Mouse (Mus musculus): ENCODE data around the gene Slamf7. TPM values are rescaled to one million over a fixed set of nuclear protein-coding genes. Genes with fewer than 3 reads are reported as not detected.

Slamf7 gene
- 0.35 and 0.83 TPM in 2 replicates for polyA plus RNA-seq (2015; fragmentation: Nextera tagmentation; extraction: Ambion mirVana)

- no peak within 1 kb of the TSS for H3K27ac ChIP-seq (ENCODE audit: low read length)
- no peak within 1 kb of the TSS for H3K9ac ChIP-seq (ENCODE audit: low read length)
- no peaks in the 10 kb centered on the region for H3K4me1 ChIP-seq (ENCODE audit: control insufficient read depth, insufficient read depth, low read length)
- WGBS, result 83% methylated on average over 5 of the region's 5 CpGs
- no peak for ATAC-seq (replicated peaks; ENCODE audit: extremely low read depth, insufficient read depth, low FRiP score)
- no peaks in the 10 kb centered on the region for H3K27me3 ChIP-seq (ENCODE audit: control insufficient read depth, insufficient read depth, low read length)
- no peak within 1 kb of the TSS for H3K4me3 ChIP-seq (ENCODE audit: low read length)
- H3K9me3 ChIP-seq (replicated peaks; ENCODE audit: control insufficient read depth, low read length), result no peaks in the 10 kb centered on the region
- H3K36me3 ChIP-seq (ENCODE audit: control insufficient read depth, insufficient read depth), result no peaks in the 10 kb centered on the region
- H3K4me2 ChIP-seq (ENCODE audit: low read depth, low read length), result no peak within 1 kb of the TSS
Measured at GRCm38 (mm10) chr1:171652734-171653133, at the start of gene Slamf7. TSS of gene Slamf7 (minus strand) at chr1:171653035.

- H3K9ac ChIP-seq (ENCODE audit: low read length), result no peak overlapping the region
- H3K4me3 ChIP-seq (ENCODE audit: low read length), result no peak overlapping the region
- no peak for ATAC-seq (replicated peaks; ENCODE audit: extremely low read depth, insufficient read depth, low FRiP score)
- H3K9me3 ChIP-seq (replicated peaks; ENCODE audit: control insufficient read depth, low read length), result no peaks in the 10 kb centered on the region
- no peaks in the 10 kb centered on the region for H3K36me3 ChIP-seq (ENCODE audit: control insufficient read depth, insufficient read depth)
- H3K4me2 ChIP-seq (ENCODE audit: low read depth, low read length), result no peak overlapping the region
- WGBS, result 17% methylated on average over 6 of the region's 6 CpGs
- no peaks in the 10 kb centered on the region for H3K4me1 ChIP-seq (ENCODE audit: control insufficient read depth, insufficient read depth, low read length)
- H3K27ac ChIP-seq (ENCODE audit: low read length), result no peak overlapping the region
- H3K27me3 ChIP-seq (ENCODE audit: control insufficient read depth, insufficient read depth, low read length), result no peaks in the 10 kb centered on the region
Measured at GRCm38 (mm10) chr1:171698983-171699382, 46.1 kb upstream of the Slamf7 start.

GRCm38 (mm10) chr1:171693918-171694317 lies 41.1 kb upstream of the Slamf7 start:
- no peak overlapping the region for H3K27ac ChIP-seq (ENCODE audit: low read length)
- ATAC-seq (replicated peaks; ENCODE audit: extremely low read depth, insufficient read depth, low FRiP score), result no peak
- H3K4me3 ChIP-seq (ENCODE audit: low read length), result no peak overlapping the region
- H3K36me3 ChIP-seq (ENCODE audit: control insufficient read depth, insufficient read depth), result no peaks in the 10 kb centered on the region
- no peak overlapping the region for H3K9ac ChIP-seq (ENCODE audit: low read length)
- H3K9me3 ChIP-seq (replicated peaks; ENCODE audit: control insufficient read depth, low read length), result no peaks in the 10 kb centered on the region
- H3K27me3 ChIP-seq (ENCODE audit: control insufficient read depth, insufficient read depth, low read length), result no peaks in the 10 kb centered on the region
- 75% methylated on average over 1 of the region's 1 CpGs for WGBS
- H3K4me2 ChIP-seq (ENCODE audit: low read depth, low read length), result no peak overlapping the region
- H3K4me1 ChIP-seq (ENCODE audit: control insufficient read depth, insufficient read depth, low read length), result no peaks in the 10 kb centered on the region

- no peak overlapping the region for H3K27ac ChIP-seq (ENCODE audit: low read length)
- no peak overlapping the region for H3K4me3 ChIP-seq (ENCODE audit: low read length)
- ATAC-seq (replicated peaks; ENCODE audit: extremely low read depth, insufficient read depth, low FRiP score), result no peak
- no peak overlapping the region for H3K4me2 ChIP-seq (ENCODE audit: low read depth, low read length)
- no peaks in the 10 kb centered on the region for H3K4me1 ChIP-seq (ENCODE audit: control insufficient read depth, insufficient read depth, low read length)
- no peak overlapping the region for H3K9ac ChIP-seq (ENCODE audit: low read length)
- H3K36me3 ChIP-seq (ENCODE audit: control insufficient read depth, insufficient read depth), result no peaks in the 10 kb centered on the region
- H3K9me3 ChIP-seq (replicated peaks; ENCODE audit: control insufficient read depth, low read length), result no peaks in the 10 kb centered on the region
- no peaks in the 10 kb centered on the region for H3K27me3 ChIP-seq (ENCODE audit: control insufficient read depth, insufficient read depth, low read length)
- WGBS, result 68% methylated on average over 4 of the region's 4 CpGs
Measured at GRCm38 (mm10) chr1:171687320-171687719, 34.5 kb upstream of the Slamf7 start.

- no peaks in the 10 kb centered on the region for H3K36me3 ChIP-seq (ENCODE audit: control insufficient read depth, insufficient read depth)
- ATAC-seq (replicated peaks; ENCODE audit: extremely low read depth, insufficient read depth, low FRiP score), result no peak
- H3K9me3 ChIP-seq (replicated peaks; ENCODE audit: control insufficient read depth, low read length), result no peaks in the 10 kb centered on the region
- no peak overlapping the region for H3K4me2 ChIP-seq (ENCODE audit: low read depth, low read length)
- 86% methylated on average over 9 of the region's 9 CpGs for WGBS
- no peaks in the 10 kb centered on the region for H3K4me1 ChIP-seq (ENCODE audit: control insufficient read depth, insufficient read depth, low read length)
- H3K9ac ChIP-seq (ENCODE audit: low read length), result no peak overlapping the region
- no peak overlapping the region for H3K4me3 ChIP-seq (ENCODE audit: low read length)
- H3K27ac ChIP-seq (ENCODE audit: low read length), result no peak overlapping the region
- H3K27me3 ChIP-seq (ENCODE audit: control insufficient read depth, insufficient read depth, low read length), result no peaks in the 10 kb centered on the region
Measured at GRCm38 (mm10) chr1:171684923-171685322, 32.1 kb upstream of the Slamf7 start.

- Histone ChIP-seq H3K4me3 (ENCODE audit: low read length) (peak within 1 kb of the TSS; percentile 38), H3K36me3 (ENCODE audit: control insufficient read depth, insufficient read depth) (no peaks in the 10 kb centered on the region), H3K27ac (ENCODE audit: low read length) (no peak within 1 kb of the TSS), H3K9me3 (replicated peaks; ENCODE audit: control insufficient read depth, low read length) (no peaks in the 10 kb centered on the region), H3K9ac (ENCODE audit: low read length) (peak within 1 kb of the TSS; percentile 22; the same call in 1 of the 2 replicates), H3K4me2 (ENCODE audit: low read depth, low read length) (peak within 1 kb of the TSS; percentile 17; the same call in 1 of the 2 replicates), H3K4me1 (ENCODE audit: control insufficient read depth, insufficient read depth, low read length) (no peaks in the 10 kb centered on the region), H3K27me3 (ENCODE audit: control insufficient read depth, insufficient read depth, low read length) (no peaks in the 10 kb centered on the region)
- no peak for ATAC-seq (replicated peaks; ENCODE audit: extremely low read depth, insufficient read depth, low FRiP score)
- 77% methylated on average over 14 of the region's 14 CpGs for WGBS
Measured at GRCm38 (mm10) chr1:171681531-171682299, 28.9 kb upstream of the Slamf7 start, which contains the start of gene Cd48. TSS of gene Cd48 (plus strand) at chr1:171682009.

- H3K27ac ChIP-seq (ENCODE audit: low read length), result no peak overlapping the region
- 79% methylated on average over 7 of the region's 7 CpGs for WGBS
Measured at GRCm38 (mm10) chr1:171681009-171681408, 28.2 kb upstream of the Slamf7 start.

GRCm38 (mm10) chr1:171677721-171678120 lies 24.9 kb upstream of the Slamf7 start:
- Histone ChIP-seq H3K4me2 (ENCODE audit: low read depth, low read length) (no peak overlapping the region), H3K27me3 (ENCODE audit: control insufficient read depth, insufficient read depth, low read length) (no peaks in the 10 kb centered on the region), H3K4me3 (ENCODE audit: low read length) (no peak overlapping the region), H3K27ac (ENCODE audit: low read length) (no peak overlapping the region), H3K9me3 (replicated peaks; ENCODE audit: control insufficient read depth, low read length) (no peaks in the 10 kb centered on the region), H3K4me1 (ENCODE audit: control insufficient read depth, insufficient read depth, low read length) (no peaks in the 10 kb centered on the region), H3K36me3 (ENCODE audit: control insufficient read depth, insufficient read depth) (no peaks in the 10 kb centered on the region), H3K9ac (ENCODE audit: low read length) (no peak overlapping the region)
- 48% methylated on average over 1 of the region's 1 CpGs for WGBS
- ATAC-seq (replicated peaks; ENCODE audit: extremely low read depth, insufficient read depth, low FRiP score), result no peak

More at GRCm38 (mm10) chr1:171681009-171681408, 28.2 kb upstream of the Slamf7 start:
- Histone ChIP-seq H3K4me3 (ENCODE audit: low read length) (no peak overlapping the region), H3K9ac (ENCODE audit: low read length) (no peak overlapping the region), H3K9me3 (replicated peaks; ENCODE audit: control insufficient read depth, low read length) (no peaks in the 10 kb centered on the region), H3K27me3 (ENCODE audit: control insufficient read depth, insufficient read depth, low read length) (no peaks in the 10 kb centered on the region), H3K36me3 (ENCODE audit: control insufficient read depth, insufficient read depth) (no peaks in the 10 kb centered on the region), H3K4me2 (ENCODE audit: low read depth, low read length) (0 out of 2 replicates have a peak overlapping the region, but pooled peaks have one; percentile 8), H3K4me1 (ENCODE audit: control insufficient read depth, insufficient read depth, low read length) (no peaks in the 10 kb centered on the region)
- ATAC-seq (replicated peaks; ENCODE audit: extremely low read depth, insufficient read depth, low FRiP score), result no peak

GRCm38 (mm10) chr1:171674467-171674866 lies 21.6 kb upstream of the Slamf7 start:
- no peak overlapping the region for H3K9ac ChIP-seq (ENCODE audit: low read length)
- no peaks in the 10 kb centered on the region for H3K27me3 ChIP-seq (ENCODE audit: control insufficient read depth, insufficient read depth, low read length)
- H3K4me2 ChIP-seq (ENCODE audit: low read depth, low read length), result no peak overlapping the region
- 65% methylated on average over 1 of the region's 1 CpGs for WGBS
- no peaks in the 10 kb centered on the region for H3K4me1 ChIP-seq (ENCODE audit: control insufficient read depth, insufficient read depth, low read length)
- no peak overlapping the region for H3K27ac ChIP-seq (ENCODE audit: low read length)
- no peak for ATAC-seq (replicated peaks; ENCODE audit: extremely low read depth, insufficient read depth, low FRiP score)
- no peaks in the 10 kb centered on the region for H3K36me3 ChIP-seq (ENCODE audit: control insufficient read depth, insufficient read depth)
- no peak overlapping the region for H3K4me3 ChIP-seq (ENCODE audit: low read length)
- no peaks in the 10 kb centered on the region for H3K9me3 ChIP-seq (replicated peaks; ENCODE audit: control insufficient read depth, low read length)
